Mouse (Mus musculus) layer of hippocampus, adult 18-20 months (tissue): Measurements from ENCODE around the gene Akap7. TPM values are rescaled to one million over a fixed set of nuclear protein-coding genes. Genes with fewer than 3 reads are reported as not detected.

Experiments
- DNase-seq, 2 experiments: peaks; one replicate each; pipeline ENCODE4 v3.0.0; 2022; ENCODE audit warnings: low spot score in 2 of 2
- total RNA-seq, 2 experiments: library from RNA; stranded (reverse); gene quantifications; 2 replicates each; pipeline ENCODE4 v1.2.3; 2021

The Akap7 gene
- total RNA-seq, 2 experiments from 2014 or later = 51.0 to 53.3 TPM

DNA sequence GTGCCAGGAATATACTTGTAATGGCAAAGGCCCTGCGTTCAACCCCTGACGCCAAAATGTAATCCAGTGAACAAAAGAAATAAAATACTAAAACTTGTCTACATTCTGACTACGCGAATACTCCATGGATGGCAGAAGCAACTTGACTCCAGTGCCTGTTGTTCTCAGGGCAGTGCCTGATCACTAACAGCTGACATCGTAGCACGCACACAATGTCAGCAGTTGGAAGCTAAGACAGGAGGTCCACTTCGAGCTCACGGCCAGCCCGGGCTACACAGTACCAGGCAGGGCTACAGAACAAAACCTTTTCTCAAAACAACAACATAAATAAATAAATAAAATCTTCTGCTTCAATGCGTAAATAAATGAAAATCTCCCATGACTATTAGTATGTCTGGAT, 46.9 kb downstream of the Akap7 start:
- no peak for DNase-seq

DNA sequence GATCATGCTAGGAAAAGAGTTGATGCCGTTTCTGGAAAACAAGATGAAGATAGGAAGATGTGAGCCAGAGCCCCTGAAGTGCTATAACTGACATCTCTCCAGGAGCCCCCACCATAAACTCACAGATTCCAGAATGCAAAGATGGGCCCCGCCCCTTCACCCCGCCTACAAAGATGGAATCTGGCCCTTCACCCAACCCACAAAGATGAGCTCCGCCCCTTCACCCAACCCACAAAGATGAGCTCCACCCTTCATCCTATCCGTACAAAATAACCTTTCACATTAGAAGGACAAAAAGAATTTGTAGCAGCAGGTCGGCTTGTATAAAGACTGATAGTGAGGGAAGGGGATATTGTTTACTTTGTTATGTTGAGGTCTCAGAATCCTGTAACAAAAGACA, 49.5 kb downstream of the Akap7 start:
- DNase-seq = no peak

DNA sequence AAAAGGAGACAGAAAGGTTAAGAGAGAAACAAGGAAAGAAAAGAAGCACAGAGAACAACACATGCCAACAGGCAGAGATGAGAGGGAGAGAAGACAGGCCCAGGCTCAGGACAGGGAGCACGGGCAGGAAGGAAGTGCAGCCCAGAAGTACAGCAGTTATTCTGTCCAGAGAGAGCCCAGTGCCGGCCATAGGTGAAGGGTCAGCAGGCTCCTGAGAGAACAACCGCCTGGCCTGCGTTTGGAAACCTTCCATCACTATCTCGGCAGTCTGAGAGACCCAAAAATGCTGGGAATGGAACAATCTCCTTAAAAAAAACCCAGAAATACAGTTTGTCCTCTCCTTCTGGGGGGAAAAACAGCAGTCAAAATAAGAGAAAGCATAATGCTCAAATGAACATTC, 50.2 kb downstream of the Akap7 start:
- DNase-seq = no peak

DNA sequence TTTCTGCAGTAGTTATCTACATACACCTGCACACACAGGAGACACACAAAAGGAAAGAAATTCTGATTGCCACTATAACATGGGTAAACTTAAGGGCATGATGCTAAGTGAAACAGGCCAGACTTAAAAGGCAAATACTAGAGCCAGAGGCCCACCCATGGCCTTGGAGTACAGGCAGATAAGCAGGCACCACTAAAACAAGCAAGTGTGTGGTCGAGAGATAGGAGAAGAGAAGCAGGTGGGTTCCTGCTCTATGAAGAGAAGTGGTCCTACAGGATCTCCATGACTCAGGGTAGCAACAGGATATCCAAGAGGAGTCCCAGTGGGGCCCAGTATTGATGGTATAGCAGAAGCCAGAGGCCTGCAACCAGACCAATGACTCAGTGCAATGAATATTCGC, 54.2 kb downstream of the Akap7 start:
- DNase-seq = no peak

DNA sequence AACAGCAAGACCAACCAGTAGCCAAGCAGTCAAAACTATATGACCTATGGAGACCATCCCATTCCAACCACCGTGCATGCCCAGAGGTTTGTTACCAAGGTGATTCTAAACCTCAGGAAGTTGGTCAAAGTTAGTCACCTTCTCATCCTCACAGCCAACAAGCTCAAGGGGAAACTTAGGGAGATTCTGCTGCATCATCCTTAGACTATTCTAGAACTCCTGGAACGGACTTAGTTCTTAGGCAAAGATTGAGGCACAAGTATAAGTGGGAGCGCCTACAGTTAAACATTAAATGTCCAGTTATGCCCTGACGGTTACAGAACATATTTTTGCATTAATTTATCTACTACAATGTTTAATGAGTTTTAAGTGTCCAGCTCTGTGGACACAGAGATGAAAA, 54.7 kb downstream of the Akap7 start:
- DNase-seq = no peak

GRCm38 (mm10) chr10:25250108-25250507, 57.6 kb downstream of the Akap7 start:
- peak; percentile 14 to 55 for DNase-seq

DNA sequence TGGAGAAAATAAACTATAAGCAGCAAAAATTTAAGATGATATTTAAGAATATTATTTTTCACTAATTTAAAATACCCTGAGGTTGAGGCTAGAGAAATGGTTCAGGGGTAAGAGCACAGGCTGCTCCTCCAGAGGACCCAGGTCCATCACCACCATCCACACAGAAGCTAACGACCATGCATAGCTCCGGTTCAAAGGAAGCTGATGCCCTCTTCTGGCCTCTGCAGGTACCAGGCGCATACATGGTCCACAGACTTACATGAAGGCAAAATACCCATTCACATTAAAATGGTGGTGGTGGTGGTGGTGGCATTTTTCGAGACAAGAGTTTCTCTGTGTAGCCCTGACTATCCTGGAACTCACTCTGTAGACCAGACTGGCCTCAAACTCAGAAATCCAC, 61.5 kb downstream of the Akap7 start:
- DNase-seq = peak in 1 of 2 experiments; percentile 20

GRCm38 (mm10) chr10:25239156-25239555, 68.5 kb downstream of the Akap7 start:
- peak in 1 of 2 experiments; percentile 58 for DNase-seq

GRCm38 (mm10) chr10:25234080-25234479, 73.6 kb downstream of the Akap7 start:
- DNase-seq = no peak

DNA sequence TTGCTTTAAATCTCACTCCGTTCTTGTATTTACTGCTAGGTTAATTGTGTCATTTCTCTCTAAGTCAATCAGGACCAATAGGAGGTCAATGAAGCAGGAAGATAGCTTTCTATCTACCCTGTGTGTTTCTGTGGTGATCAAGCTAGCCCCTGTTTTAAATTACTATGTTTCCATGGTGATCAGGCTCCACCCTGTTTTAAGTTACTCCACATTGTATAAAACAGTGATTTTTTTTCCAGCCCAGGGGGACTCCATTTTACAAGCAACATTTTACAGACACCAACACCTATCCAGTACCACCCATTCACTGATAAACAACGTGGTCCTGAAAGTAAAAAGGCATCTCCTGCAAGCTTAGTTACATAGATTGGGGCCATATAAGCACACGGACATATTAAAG, 75.0 kb downstream of the Akap7 start:
- DNase-seq = no peak

DNA sequence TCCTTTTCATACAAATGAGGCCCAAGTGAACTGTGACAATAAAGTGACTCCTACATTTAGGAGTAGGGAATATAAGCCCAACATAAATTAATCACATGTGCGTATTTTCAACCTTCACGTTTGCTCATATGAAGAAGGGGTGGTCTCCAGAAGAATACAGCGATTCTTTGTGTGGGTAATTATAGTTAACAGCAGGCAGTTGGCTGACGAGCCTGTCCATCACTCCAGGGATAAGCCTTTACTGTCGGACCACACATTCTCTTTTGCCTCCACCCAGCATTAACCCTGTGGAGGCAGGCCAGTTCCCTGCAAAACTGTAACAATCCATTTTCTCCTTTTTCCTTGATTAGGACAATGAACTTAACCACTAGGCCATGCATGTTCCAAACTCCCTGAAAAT, 76.3 kb downstream of the Akap7 start:
- no peak for DNase-seq

GRCm38 (mm10) chr10:25224371-25224770, 83.3 kb downstream of the Akap7 start:
- no peak for DNase-seq

- no peak for DNase-seq
Observed at GRCm38 (mm10) chr10:25220754-25221153, 86.9 kb downstream of the Akap7 start.

- no peak for DNase-seq
Observed at GRCm38 (mm10) chr10:25219901-25220495, 87.7 kb downstream of the Akap7 start.

DNA sequence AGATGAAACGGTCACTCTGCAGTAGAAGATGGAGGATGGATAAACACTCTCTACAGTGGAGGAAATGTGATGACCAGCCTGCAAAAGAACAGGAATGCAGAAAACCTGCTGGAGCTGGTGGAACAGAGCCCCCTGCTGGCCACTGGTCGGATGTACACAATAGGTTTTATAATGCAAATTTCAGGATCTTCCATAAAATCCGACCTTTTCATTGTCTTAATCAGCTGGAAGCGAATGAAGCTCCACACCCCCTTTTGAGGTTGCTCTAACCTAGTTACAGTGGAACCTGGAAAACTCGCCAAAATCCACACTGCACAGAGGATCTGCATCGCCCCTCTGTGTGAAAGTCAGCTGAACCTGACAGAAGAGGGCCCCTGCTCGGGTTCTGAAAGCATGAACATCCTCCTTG, 88.4 kb downstream of the Akap7 start:
- peak; percentile 39 to 83 for DNase-seq

GRCm38 (mm10) chr10:25218746-25219145, 88.9 kb downstream of the Akap7 start:
- no peak for DNase-seq

DNA sequence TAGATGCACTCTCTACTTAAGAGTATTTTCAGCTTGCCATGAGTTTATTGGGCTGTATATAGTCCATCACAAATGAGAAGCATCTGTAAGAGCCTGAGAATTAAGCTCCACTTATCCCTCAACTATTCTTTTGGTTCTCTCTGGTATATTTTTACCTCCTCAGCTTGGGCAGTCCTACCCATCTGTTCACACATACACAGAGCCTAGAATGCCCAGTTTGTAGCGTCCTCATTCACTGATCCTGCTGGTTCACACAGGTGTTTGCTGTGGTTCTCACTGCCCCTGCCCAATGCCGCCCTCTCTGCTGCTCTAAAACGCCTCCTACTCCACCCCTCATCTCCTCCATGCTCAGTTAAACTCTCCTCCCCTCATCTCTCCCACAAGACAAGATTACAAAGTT, 91.7 kb downstream of the Akap7 start:
- DNase-seq = no peak

DNA sequence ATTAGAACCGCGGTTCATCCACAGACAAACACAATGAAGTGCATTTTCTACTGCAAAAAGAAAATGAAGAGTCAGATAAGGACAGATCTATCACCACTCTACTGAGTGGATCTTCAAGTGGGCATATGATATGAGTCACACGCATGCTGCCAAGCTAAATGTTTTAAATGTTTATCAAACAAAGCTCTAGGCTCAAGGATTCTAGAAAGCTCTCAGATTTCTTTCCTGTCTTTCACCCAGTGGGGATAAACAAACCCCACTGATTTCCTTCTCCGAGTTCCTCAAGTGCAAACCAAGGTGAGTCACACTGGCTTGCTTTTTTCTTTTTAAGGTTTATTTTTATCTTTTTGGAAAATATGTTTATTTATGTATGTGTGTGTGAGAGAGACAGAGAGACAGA, 94.0 kb downstream of the Akap7 start:
- DNase-seq = no peak

DNA sequence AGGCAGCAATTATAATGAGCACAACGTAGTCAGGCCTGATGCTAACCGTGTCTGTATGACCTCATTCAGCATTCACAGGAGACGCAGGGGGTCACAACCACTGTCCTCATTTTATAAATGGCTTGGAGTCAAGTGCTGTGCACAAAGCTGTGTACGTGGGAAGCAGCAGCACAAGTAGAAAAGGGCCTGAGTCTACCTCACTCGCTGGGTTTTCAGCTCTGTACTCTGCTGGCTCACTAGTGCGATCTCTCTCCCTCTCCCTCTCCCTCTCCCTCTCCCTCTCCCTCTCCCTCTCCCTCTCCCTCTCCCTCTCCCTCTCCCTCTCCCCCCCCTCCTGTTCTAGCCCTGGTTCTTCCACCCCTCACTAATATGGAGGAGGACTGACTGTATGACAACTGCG, 99.1 kb downstream of the Akap7 start:
- DNase-seq = no peak

- DNase-seq = no peak
Observed at GRCm38 (mm10) chr10:25207866-25208265, 99.8 kb downstream of the Akap7 start.

- no peak for DNase-seq
Observed at GRCm38 (mm10) chr10:25200691-25201090, 107.0 kb downstream of the Akap7 start.

GRCm38 (mm10) chr10:25199510-25200353, 107.9 kb downstream of the Akap7 start:
- DNase-seq = peak; percentile 54 to 73

- DNase-seq = no peak
Observed at GRCm38 (mm10) chr10:25198575-25198974, 109.1 kb downstream of the Akap7 start.
